Mouse (Mus musculus): Measurements from ENCODE around the gene 1110017D15Rik.

Gene 1110017D15Rik

DNA sequence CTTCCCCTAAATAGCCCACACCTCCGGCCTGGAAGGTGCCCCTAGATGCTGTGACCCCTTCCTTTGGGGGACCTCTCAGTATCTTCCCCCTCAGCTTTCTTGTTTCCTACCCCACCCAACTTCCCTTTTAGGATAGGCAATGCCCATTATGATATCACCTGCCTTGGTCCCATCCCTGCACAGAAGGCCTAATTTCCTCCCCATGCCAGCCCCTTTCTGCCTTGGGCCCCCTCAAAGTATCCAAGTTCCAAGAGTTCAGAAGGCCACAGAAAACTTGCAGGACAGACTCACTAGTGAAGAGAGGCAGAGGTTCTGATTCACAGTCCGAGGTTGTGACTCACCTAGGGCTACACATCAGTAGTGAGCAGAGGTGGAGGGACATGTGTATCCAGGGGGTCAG lies at the start of gene 1110017D15Rik:
Gene 1110017D15Rik, minus strand, starts transcription at position 101 of the 400 bp plus-strand sequence.
- DNase-seq (ENCODE audit: low spot score in 2 of 2), result no peak

GRCm38 (mm10) chr4:41566123-41566522 lies 49.0 kb upstream of the 1110017D15Rik start:
- DNase-seq (ENCODE audit: low spot score in 2 of 2), result peak in 1 of 2 experiments; percentile 38

DNA sequence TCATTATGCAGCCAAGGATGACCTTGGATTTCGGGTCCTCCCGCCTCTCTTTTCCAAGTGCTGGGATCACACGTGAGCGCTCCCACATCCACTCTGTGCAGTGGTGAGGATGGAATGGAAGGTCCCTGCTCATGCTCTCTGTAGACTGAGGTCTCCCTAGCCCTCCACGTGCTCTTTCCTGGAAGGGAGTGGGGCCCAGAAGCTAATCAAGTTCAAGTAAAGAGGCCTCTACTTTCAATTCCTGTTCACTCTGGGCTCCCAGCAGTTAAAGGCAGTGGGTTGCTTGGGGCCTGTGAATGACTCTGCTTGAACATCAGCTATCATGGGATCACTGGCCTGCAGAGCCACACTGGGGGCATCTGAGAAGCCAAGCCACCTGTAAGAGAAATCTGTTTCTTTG lies 46.2 kb upstream of the 1110017D15Rik start:
- DNase-seq (ENCODE audit: low spot score in 2 of 2), result no peak

DNA sequence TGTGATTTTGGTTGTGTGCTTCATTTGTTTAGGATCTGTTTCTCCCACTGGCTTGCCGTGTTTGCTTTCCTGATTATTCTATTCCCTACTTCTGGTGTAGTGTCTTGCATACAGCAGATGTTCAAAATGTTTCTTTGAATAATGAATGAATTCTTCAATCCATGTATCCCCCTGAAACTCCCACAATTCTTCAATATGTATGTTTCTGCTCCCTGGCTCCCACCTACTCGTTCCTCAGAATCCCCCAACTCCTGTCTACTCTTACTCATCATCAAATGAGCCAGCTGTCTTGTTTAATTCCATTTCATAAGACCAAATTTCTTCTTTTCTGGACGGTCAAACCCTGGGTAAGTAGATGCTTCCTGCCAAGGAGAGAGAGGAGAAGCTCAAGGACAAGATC lies 40.0 kb upstream of the 1110017D15Rik start:
- no peak for DNase-seq (ENCODE audit: low spot score in 2 of 2)

DNA sequence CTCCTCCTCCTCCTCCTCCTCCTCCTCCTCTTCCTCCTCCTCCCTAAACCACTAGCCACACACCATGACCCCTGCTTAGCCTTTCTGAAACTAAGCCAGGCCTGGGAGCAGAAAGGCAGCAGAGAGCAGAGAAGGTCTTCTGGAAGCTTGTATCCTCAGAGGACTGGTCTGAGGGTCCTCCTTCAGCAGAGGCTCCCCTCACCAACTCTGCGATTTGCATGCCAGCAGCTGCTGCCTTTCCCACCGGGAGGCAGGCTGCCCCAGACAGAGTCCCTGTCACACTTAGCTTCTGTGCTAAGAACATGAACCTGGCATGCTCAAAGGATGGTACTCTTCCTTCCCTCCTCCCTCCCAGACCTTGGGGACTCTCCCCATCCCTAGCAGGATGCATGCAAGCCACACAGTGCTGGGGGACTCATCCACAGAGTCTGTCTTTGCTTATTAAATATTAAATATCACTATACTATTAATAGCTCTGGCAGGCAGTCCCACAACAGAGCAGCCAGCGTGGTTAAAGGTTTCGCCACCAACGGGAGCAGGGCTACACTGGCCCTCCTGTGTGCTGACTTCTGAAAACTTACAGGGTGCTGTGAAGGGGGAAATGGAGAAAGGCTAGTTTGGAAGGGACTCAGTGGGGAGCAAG lies 39.3 kb upstream of the 1110017D15Rik start:
- DNase-seq (ENCODE audit: low spot score in 2 of 2), result no peak

DNA sequence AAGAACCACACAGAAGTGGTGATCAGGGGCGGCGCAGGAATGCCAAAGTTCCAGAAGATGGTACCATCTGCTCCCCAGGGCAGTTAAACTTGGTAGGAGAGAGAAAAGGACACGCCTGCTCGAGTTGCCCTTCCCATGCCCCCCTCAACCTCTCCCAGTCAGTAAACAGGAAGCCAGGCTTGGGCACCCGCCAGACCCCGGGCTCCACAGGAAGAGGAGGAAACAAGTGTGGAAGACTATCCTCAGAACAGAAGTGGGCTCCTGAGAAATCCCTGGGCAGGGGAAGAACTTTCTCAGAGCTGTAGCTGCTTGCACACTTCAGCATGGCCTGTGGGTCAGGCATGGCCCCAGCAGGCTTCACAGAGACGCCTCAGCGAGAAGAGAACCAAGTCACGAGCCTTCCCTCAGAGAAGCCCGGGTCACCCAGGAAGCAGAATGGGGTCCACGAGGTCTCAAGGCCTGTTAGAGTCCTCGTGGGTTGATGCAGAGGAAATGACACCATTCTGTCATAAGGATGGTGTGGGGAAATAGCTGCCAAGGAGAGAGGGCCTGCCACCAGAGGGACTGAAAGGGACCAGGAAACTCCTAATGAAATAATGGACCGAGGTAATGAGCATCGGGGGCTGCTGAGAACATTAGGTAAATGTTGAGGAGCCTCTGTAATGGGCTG lies 38.0 kb upstream of the 1110017D15Rik start:
- DNase-seq (ENCODE audit: low spot score in 2 of 2), result peak in 1 of 2 experiments; percentile 60

DNA sequence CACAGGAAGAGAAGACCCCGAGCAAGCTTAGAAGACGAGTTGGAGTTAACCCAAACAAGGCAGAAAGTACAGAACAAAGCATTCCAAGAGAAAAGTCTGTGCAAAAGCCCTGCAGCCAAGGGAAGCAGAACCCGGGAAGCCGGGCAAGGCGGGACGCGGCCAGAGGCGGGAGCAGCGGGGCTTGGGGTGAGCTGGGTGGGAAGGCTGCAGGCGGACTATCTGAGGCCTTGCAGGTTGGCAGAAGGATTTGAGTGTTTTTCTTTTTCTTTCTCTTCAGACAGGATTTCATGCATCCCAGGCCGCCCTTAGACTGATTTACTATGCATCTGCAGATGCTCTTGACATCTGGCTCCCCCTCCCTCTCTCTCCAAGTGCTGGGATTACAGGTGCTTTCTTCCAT lies 36.0 kb upstream of the 1110017D15Rik start:
- DNase-seq (ENCODE audit: low spot score in 2 of 2), result no peak

GRCm38 (mm10) chr4:41552529-41552928 lies 35.4 kb upstream of the 1110017D15Rik start:
- DNase-seq (ENCODE audit: low spot score in 2 of 2), result peak; percentile 74

DNA sequence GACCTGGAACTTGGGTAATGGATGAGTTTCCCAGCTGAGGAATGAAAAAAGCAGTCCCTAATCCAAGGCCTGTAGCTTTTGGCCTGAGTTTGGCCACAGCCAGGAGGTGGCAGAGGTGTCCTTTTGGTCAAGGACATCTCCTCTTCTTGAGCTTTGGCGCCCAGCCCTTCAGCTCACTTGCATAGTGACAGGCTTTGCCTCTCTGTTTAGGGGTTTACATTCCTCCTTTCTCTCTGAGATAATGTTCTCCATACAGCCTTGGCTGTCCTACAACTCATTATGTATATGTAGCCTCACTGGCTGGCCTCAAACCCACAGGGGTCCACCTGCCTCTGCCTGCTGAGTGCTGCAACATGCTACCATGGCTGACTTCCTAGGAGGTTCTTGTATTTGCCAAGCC lies 30.0 kb upstream of the 1110017D15Rik start:
- DNase-seq (ENCODE audit: low spot score in 2 of 2), result no peak

- peak in 1 of 2 experiments; percentile 62 for DNase-seq (ENCODE audit: low spot score in 2 of 2)
Observed at GRCm38 (mm10) chr4:41545985-41546384, 28.9 kb upstream of the 1110017D15Rik start.

- no peak for DNase-seq (ENCODE audit: low spot score in 2 of 2)
Observed at GRCm38 (mm10) chr4:41542136-41542535, 25.0 kb upstream of the 1110017D15Rik start.

DNA sequence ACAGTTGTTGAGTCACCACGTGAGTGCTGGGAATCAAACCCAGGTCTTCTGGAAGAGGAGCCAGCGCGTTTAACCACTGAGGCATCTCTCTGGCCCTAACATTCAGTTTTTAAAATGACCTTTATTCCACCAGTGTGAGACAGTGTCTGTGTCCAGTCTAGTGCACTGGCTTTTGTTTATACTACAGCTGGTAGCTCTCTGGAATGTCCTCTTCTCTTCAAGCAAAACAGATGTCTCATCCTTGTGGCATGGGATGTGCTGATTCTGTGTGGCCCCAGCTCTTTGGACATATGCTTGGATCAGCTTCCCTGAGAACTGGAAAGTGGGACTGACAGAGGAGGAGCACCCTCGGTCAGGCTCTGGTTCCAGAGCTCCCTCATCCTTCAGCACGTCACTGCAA lies 17.7 kb upstream of the 1110017D15Rik start:
- no peak for DNase-seq (ENCODE audit: low spot score in 2 of 2)

DNA sequence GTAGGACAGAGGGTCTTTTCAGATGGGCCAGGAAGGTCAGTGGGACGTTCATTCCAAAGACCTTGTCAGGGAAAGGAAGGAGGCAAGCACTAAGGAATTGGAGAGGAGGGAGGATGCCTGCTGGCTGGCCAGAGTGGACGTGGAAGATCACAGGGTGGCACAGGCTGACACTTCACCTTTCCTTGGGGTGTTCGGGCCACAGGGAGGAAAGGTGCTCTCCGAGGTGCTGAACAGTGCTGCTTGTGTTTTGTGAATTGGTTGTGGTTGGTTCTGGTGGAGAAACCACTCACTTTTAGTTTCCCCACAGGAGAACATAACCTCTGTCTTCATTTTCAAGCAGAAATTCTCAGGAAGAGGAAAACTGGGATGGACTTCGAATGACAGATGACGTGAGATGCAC lies 15.3 kb upstream of the 1110017D15Rik start:
- DNase-seq (ENCODE audit: low spot score in 2 of 2), result no peak

DNA sequence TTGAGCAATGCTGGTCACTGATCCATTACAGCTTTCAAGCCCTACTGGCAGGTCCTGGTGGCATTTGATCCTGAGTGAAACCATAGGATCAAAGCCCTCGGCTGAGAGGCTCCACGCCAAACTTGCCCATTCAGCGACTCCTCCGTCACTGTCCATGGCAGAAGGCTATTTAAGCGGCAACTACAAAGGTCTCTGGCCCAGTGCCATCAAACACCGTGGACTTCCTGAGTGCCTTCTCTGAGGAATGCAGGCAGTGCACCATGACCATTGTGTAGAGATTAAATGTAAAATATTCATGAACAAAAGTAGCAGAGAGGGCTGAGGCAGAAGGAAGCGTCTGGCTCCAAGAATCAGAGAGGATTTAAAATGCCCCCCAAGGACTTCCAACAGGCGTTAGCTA lies 10.9 kb upstream of the 1110017D15Rik start:
- DNase-seq (ENCODE audit: low spot score in 2 of 2), result no peak

DNA sequence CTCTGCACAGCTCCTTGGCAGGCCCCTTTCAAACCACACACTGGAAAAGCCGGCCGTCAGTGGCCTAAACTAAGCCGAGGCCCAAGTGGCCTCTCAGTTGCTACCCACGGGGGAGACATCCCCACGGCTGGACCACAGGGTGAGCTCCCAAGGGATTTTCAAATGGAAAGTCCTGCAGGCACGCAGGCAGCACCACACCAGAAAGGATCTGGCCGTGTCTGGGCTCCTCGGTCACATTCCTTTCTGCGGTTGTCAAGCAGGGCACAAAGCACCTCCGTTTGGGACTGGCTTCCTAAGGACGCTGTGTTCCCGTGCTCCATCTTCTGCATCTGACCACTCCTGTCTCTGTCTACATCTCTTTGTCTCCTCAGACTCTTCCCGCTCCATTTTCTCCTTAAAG lies 9.9 kb upstream of the 1110017D15Rik start:
- no peak for DNase-seq (ENCODE audit: low spot score in 2 of 2)

- DNase-seq (ENCODE audit: low spot score in 2 of 2), result no peak
Observed at GRCm38 (mm10) chr4:41526553-41526952, 9.4 kb upstream of the 1110017D15Rik start.

- DNase-seq (ENCODE audit: low spot score in 2 of 2), result no peak
Observed at GRCm38 (mm10) chr4:41524829-41525228, 7.7 kb upstream of the 1110017D15Rik start.

- no peak for DNase-seq (ENCODE audit: low spot score in 2 of 2)
Observed at GRCm38 (mm10) chr4:41523839-41524238, 6.7 kb upstream of the 1110017D15Rik start.

DNA sequence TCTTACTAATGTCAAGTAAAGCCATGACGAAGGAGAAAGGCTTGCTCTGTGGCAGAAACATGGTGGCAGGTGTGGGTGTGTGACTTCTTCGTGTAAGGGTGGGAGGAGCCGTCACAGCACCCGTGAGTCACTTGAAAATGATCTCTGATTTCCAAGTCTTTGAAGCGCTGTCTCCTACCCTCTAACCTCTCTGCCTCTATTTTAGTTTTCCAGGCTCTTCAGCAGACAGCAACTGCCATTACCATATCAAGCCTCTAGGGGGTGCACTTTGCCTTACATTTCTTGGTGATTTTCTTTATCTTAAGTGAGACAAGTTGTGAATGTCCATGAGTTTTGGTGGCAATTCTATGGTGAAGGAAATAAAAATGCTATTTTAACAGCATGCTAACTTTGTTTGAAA lies 5.7 kb upstream of the 1110017D15Rik start:
- peak in 1 of 2 experiments; percentile 59 for DNase-seq (ENCODE audit: low spot score in 2 of 2)

DNA sequence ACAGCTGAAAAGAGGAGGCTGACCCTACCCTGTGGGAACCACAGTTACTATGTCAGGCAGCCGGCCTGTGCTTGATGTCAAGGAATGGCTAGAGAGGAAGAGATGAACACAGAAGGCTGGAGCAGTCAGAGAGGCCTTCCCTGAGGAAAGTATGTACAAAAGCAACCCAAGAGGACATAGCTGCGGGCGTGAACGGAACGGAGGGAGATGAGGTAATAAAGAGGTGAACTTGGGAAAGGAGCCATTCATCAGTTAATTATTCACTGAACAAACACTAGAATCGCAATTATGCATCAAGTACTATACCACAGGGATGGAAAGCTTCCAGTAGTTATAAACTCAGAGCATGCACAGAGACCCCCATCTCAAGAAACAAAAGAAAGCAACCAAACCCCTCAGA lies 5.0 kb upstream of the 1110017D15Rik start:
- DNase-seq (ENCODE audit: low spot score in 2 of 2), result no peak

GRCm38 (mm10) chr4:41520641-41521040 lies 3.5 kb upstream of the 1110017D15Rik start:
- DNase-seq (ENCODE audit: low spot score in 2 of 2), result no peak

- no peak for DNase-seq (ENCODE audit: low spot score in 2 of 2)
Observed at GRCm38 (mm10) chr4:41519195-41519594, 2.1 kb upstream of the 1110017D15Rik start.

DNA sequence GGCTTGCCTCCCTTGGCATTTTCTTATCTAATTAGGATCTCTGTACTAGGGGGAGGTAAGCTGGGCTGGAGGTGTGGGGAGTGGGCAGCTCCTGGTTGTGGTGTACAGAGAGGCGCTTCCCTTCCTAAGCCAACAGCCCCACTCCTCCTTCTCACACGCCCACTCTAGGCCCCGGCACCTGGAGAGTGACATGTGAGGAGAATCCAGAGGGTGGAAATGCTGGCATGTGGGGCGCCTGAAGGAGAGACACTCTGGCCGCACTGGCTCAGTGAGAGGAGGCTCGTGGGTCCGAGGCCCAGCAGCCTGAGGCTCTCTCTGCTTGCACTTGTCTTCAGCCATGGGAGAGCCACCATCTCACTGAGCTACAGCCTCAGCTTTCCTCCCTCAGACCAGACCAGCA lies 1.2 kb upstream of the 1110017D15Rik start:
- DNase-seq (ENCODE audit: low spot score in 2 of 2), result no peak

GRCm38 (mm10) chr4:41513714-41514113 lies 3.4 kb downstream of the 1110017D15Rik start:
- DNase-seq (ENCODE audit: low spot score in 2 of 2), result no peak
